Mouse (Mus musculus): ENCODE data around the gene Hopx.

GRCm38 (mm10) chr5:77130310-77131020 lies 15.5 kb upstream of the Hopx start:
- TF ChIP-seq POLR2A (IDR thresholded peaks at IDR 0.05; ENCODE audit: extremely low read depth, insufficient read depth, low read length) (no peak), CTCF (IDR thresholded peaks at IDR 0.05; ENCODE audit: extremely low read depth, insufficient read depth, low read length) (no peak)

Measured in cortical plate, adult 2 months (tissue).